Mouse (Mus musculus): Measurements from ENCODE around the gene Col5a1.

- no peak for TF ChIP-seq CTCF (conservative IDR thresholded peaks at IDR 0.05; ENCODE audit: low read length)
- TF ChIP-seq POU5F1 (IDR thresholded peaks at IDR 0.05; ENCODE audit: borderline replicate concordance, low read length): no peak
Measured at GRCm38 (mm10) chr2:27993416-27993815, 107.2 kb downstream of the Col5a1 start.
